Mouse (Mus musculus) CH12.LX (cell line): ENCODE data around the gene Prr5. TPM values are rescaled to one million over a fixed set of nuclear protein-coding genes. Genes with fewer than 3 reads are reported as not detected.

ENCODE experiments used
- DNase-seq: peaks from one replicate; pipeline ENCODE4 v3.0.0-alpha.2; 2013; ENCODE audit errors: extremely low read depth
- H3K27ac ChIP-seq: 2 replicates; pipeline ENCODE4 v1.5.1; 2012; ENCODE audit warnings: low read depth, mild to moderate bottlenecking, control low read depth, moderate library complexity; ENCODE audit not compliant: insufficient read depth
- H3K27me3 ChIP-seq: replicated peaks from 2 replicates; pipeline ENCODE3; 2012; ENCODE audit warnings: inconsistent platforms
- H3K36me3 ChIP-seq, 2 experiments: replicated peaks in 1 of 2; 2 replicates each; pipeline versions ENCODE3 to v1.6.1; 2012; ENCODE audit warnings: inconsistent platforms in 1 of 2, low read length in 1 of 2, mild to moderate bottlenecking in 1 of 2, mixed read lengths in 1 of 2, moderate library complexity in 1 of 2; ENCODE audit not compliant: control insufficient read depth in 1 of 2, insufficient read depth in 1 of 2
- H3K4me1 ChIP-seq, 2 experiments: 2 replicates each; pipeline ENCODE4 v1.6.1; 2012; ENCODE audit warnings: inconsistent platforms in 1 of 2, moderate library complexity in 1 of 2; ENCODE audit not compliant: insufficient read depth in 2 of 2, control insufficient read depth in 1 of 2
- H3K4me2 ChIP-seq: 2 replicates; pipeline ENCODE4 v1.6.1; 2012; ENCODE audit warnings: low read depth, mild to moderate bottlenecking, control low read depth; ENCODE audit not compliant: poor library complexity, insufficient read depth, severe bottlenecking
- H3K4me3 ChIP-seq, 3 experiments: fragments of 150-350 bp in 1 of 3; sonication (generic) in 1 of 3; replicated peaks in 1 of 3; 2 replicates each; pipeline versions ENCODE3 to v1.5.1; 2011 to 2012; ENCODE audit warnings: low read depth in 2 of 3, low read length in 2 of 3, mild to moderate bottlenecking in 2 of 3, moderate library complexity in 2 of 3, control low read depth in 1 of 3, improper control_type of control experiment in 1 of 3, inconsistent platforms in 1 of 3, mixed read lengths in 1 of 3; ENCODE audit not compliant: poor library complexity in 1 of 3
- H3K79me2 ChIP-seq: replicated peaks from 2 replicates; pipeline ENCODE4 v1.6.1; 2012; ENCODE audit warnings: mild to moderate bottlenecking, moderate library complexity; ENCODE audit not compliant: control insufficient read depth, poor library complexity, insufficient read depth, severe bottlenecking; ENCODE audit errors: extremely low read depth
- H3K9ac ChIP-seq: 2 replicates; pipeline ENCODE4 v1.6.1; 2012; ENCODE audit warnings: low read depth, mild to moderate bottlenecking, control low read depth, moderate library complexity; ENCODE audit not compliant: insufficient read depth
- H3K9me3 ChIP-seq: replicated peaks from 2 replicates; pipeline ENCODE3; 2012; ENCODE audit warnings: low read length, inconsistent platforms, mixed read lengths
- BHLHE40 ChIP-seq: IDR thresholded peaks from 2 replicates; pipeline ENCODE4 v1.6.1; 2011; ENCODE audit warnings: mild to moderate bottlenecking, low read depth, low read length, improper control_type of control experiment
- CTCF ChIP-seq, 2 experiments: IDR thresholded peaks in 1 of 2; conservative IDR thresholded peaks in 1 of 2; 2 replicates each; pipeline ENCODE4 v1.5.1; 2011 to 2012; ENCODE audit warnings: low read depth in 2 of 2, low read length in 2 of 2, improper control_type of control experiment in 1 of 2, inconsistent platforms in 1 of 2, mild to moderate bottlenecking in 1 of 2, moderate library complexity in 1 of 2
- ELF1 ChIP-seq: IDR thresholded peaks from 2 replicates; pipeline ENCODE4 v1.6.1; 2014; ENCODE audit warnings: low read depth, mild to moderate bottlenecking, inconsistent platforms, low read length, improper control_type of control experiment
- IRF4 ChIP-seq: IDR thresholded peaks from 2 replicates; pipeline ENCODE4 v1.6.1; 2014; ENCODE audit warnings: low read depth, mild to moderate bottlenecking, inconsistent platforms, low read length, improper control_type of control experiment
- JUND ChIP-seq: conservative IDR thresholded peaks from 2 replicates; pipeline ENCODE4 v1.6.1; 2011; ENCODE audit warnings: low read depth, low read length, improper control_type of control experiment
- MAFK ChIP-seq: IDR thresholded peaks from 2 replicates; pipeline ENCODE4 v1.6.1; 2011; ENCODE audit warnings: low read length, improper control_type of control experiment; ENCODE audit not compliant: insufficient replicate concordance
- MAX ChIP-seq: IDR thresholded peaks from 2 replicates; pipeline ENCODE4 v1.6.1; 2011; ENCODE audit warnings: low read length, improper control_type of control experiment
- MAZ ChIP-seq: IDR thresholded peaks from 2 replicates; pipeline ENCODE4 v1.6.1; 2012; ENCODE audit warnings: low read depth, mild to moderate bottlenecking, inconsistent platforms, low read length, improper control_type of control experiment, moderate library complexity
- MXI1 ChIP-seq: IDR thresholded peaks from 2 replicates; pipeline ENCODE4 v1.6.1; 2011; ENCODE audit warnings: mild to moderate bottlenecking, low read depth, low read length, improper control_type of control experiment
- PAX5 ChIP-seq: IDR thresholded peaks from 2 replicates; pipeline ENCODE4 v1.6.1; 2012; ENCODE audit warnings: low read length, inconsistent platforms, mixed read lengths
- POLR2A ChIP-seq: IDR thresholded peaks from 2 replicates; pipeline ENCODE4 v1.6.1; 2011; ENCODE audit warnings: low read depth, mild to moderate bottlenecking, improper control_type of control experiment, low read length
- RAD21 ChIP-seq: IDR thresholded peaks from 2 replicates; pipeline ENCODE4 v1.6.1; 2011; ENCODE audit warnings: low read depth, mild to moderate bottlenecking, low read length, improper control_type of control experiment, moderate library complexity
- SIN3A ChIP-seq: IDR thresholded peaks from 2 replicates; pipeline ENCODE4 v1.6.1; 2012; ENCODE audit warnings: low read length, improper control_type of control experiment, inconsistent platforms
- SMC3 ChIP-seq: IDR thresholded peaks from 2 replicates; pipeline ENCODE4 v1.6.1; 2011; ENCODE audit warnings: low read depth, low read length, improper control_type of control experiment
- TBP ChIP-seq: conservative IDR thresholded peaks from 2 replicates; pipeline ENCODE4 v1.6.1; 2011; ENCODE audit warnings: low read depth, low read length, improper control_type of control experiment
- TCF12 ChIP-seq: IDR thresholded peaks from 2 replicates; pipeline ENCODE4 v1.6.1; 2014; ENCODE audit warnings: low read depth, mild to moderate bottlenecking, inconsistent platforms, low read length, improper control_type of control experiment
- ZC3H11A ChIP-seq: IDR thresholded peaks from 2 replicates; pipeline ENCODE4 v1.6.1; 2012; ENCODE audit warnings: low read depth, mild to moderate bottlenecking, inconsistent platforms, low read length, improper control_type of control experiment
- ZMIZ1 ChIP-seq: IDR thresholded peaks from 2 replicates; pipeline ENCODE4 v1.6.1; 2012; ENCODE audit warnings: low read depth, mild to moderate bottlenecking, inconsistent platforms, low read length, improper control_type of control experiment
- dilution Hi-C: fragments of 300-500 bp; cut with MboI; formaldehyde crosslinking; loops from 2 replicates; pipeline ENCODE4 v1.14.3; 2020; ENCODE audit warnings: low sequenced_read_pairs; ENCODE audit not compliant: extremely low pct_unique_long_range_greater_than_20kb, extremely low pct_ligation_motif_present
- in situ Hi-C: fragments of 300-500 bp; cut with MboI; formaldehyde crosslinking; loops from 3 replicates; pipeline ENCODE4 v1.14.3; 2019; ENCODE audit warnings: low sequenced_read_pairs, low pct_ligation_motif_present, low pct_unique_long_range_greater_than_20kb, mixed read lengths
- polyA plus RNA-seq: library from polyadenylated mRNA; unstranded; fragments of >175 nt; gene quantifications from 2 replicates; pipeline ENCODE4 v1.2.1, GENCODE M21; 2012; ENCODE audit warnings: low read depth; ENCODE audit not compliant: insufficient read length
- total RNA-seq, 2 experiments: library from RNA; depleted of rRNA; stranded (reverse); fragments of 300-350 nt in 1 of 2; fragments of >200 nt in 1 of 2; gene quantifications; 2 replicates each; pipeline ENCODE4 v1.2.3; 2012 to 2014

The Prr5 gene
- total and polyA plus RNA-seq, 3 experiments: 11.6 to 68.2 (median 19.7) TPM

- Histone ChIP-seq H3K4me3 (no peak overlapping the region), H3K79me2 (no peaks in the 10 kb centered on the region), H3K9ac (no peak overlapping the region), H3K9me3 (peaks cover 3% of the 10 kb centered on the region), H3K27ac (no peak overlapping the region), H3K4me2 (no peak overlapping the region), H3K36me3 (no peaks in the 10 kb centered on the region), H3K4me1 (peaks cover 20 to 35% of the 10 kb centered on the region in 2 experiments), H3K27me3 (peaks cover 3% of the 10 kb centered on the region)
- in situ Hi-C loops: no loop called here
- DNase-seq: no peak
- TF ChIP-seq TBP (no peak), SIN3A (no peak), ZMIZ1 (no peak)
- dilution Hi-C loops: no loop called here
These were observed 60.3 kb downstream of the Prr5 start for GRCm38 (mm10) chr15:84729685-84730084.

- Histone ChIP-seq H3K79me2 (no peaks in the 10 kb centered on the region), H3K27ac (no peak overlapping the region)
- in situ Hi-C loops: no loop called here
These were observed 61.5 kb downstream of the Prr5 start for GRCm38 (mm10) chr15:84730893-84731292.

DNA sequence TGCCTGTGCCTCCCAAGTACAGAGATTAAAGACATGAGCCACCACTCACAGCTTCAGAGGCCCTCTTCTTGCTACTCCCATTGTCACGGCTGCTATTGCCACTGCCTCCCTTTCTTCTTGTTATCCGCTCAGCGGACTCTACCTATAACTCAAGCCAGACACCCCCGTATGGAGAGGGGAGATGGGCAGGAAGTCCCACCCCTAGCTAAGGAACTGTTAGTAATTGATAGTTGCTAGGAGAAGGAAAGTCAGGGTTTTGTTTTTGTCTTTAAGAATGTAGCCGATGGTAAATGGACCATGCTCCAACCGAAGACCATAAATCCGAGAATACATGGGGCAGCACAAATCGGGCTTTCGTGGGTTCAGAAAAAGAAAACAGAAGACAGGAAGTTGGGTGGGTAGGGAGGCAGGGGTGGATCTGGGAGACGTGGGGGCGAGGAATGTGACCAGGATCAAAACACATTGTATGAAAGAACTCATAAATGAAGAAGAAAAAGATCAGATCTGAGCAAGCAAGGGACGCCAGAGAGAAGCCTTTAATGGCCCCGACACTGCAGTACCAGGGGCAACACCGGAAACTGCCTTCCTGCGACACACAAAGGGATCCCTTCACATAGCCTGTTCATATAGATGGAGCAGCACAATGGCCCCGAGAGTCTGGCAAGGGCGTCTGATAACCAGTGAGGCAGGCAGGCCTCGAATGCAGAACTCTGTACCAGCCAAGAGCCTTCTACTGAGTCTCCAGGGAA, 62.4 kb downstream of the Prr5 start:
- DNase-seq: no peak
- H3K27me3 ChIP-seq: peaks cover 2% of the 10 kb centered on the region

More at GRCm38 (mm10) chr15:84730893-84731292, 61.5 kb downstream of the Prr5 start:
- H3K36me3 ChIP-seq: no peaks in the 10 kb centered on the region
- TF ChIP-seq JUND (no peak), ZMIZ1 (no peak)
- TF ChIP-seq, all 38 proteins: peak for 0
- H3K9me3 ChIP-seq: peaks cover 3% of the 10 kb centered on the region
- no peak overlapping the region for H3K4me3 ChIP-seq
- peaks cover 20 to 35% of the 10 kb centered on the region in 2 experiments for H3K4me1 ChIP-seq
- H3K9ac ChIP-seq: no peak overlapping the region
- peaks cover 2% of the 10 kb centered on the region for H3K27me3 ChIP-seq
- DNase-seq: no peak
- dilution Hi-C loops: no loop called here
- H3K4me2 ChIP-seq: no peak overlapping the region

More for the DNA sequence above, 62.4 kb downstream of the Prr5 start:
- H3K79me2 ChIP-seq: no peaks in the 10 kb centered on the region
- no peak overlapping the region for H3K27ac ChIP-seq
- H3K9me3 ChIP-seq: peaks cover 3% of the 10 kb centered on the region
- no peaks in the 10 kb centered on the region for H3K36me3 ChIP-seq
- dilution Hi-C loops: no loop called here
- no peak for TF ChIP-seq ZC3H11A
- no peak for TF ChIP-seq IRF4
- no peak for TF ChIP-seq CTCF (conservative IDR thresholded peaks at IDR 0.05 in 1 of 2, IDR thresholded peaks at IDR 0.05 in 1 of 2; ENCODE audit: low read depth in 2 of 2, low read length in 2 of 2)
- no peak for TF ChIP-seq TBP
- TF ChIP-seq SMC3: no peak
- TF ChIP-seq RAD21: no peak
- no peak for TF ChIP-seq MXI1
- TF ChIP-seq PAX5: no peak
- TF ChIP-seq TCF12: no peak
- no peak for TF ChIP-seq MAZ
- TF ChIP-seq POLR2A: no peak
- TF ChIP-seq ELF1: no peak
- no peak for TF ChIP-seq MAFK
- TF ChIP-seq BHLHE40: no peak
- TF ChIP-seq MAX: no peak
- TF ChIP-seq, all 38 proteins: peak for 0
- H3K4me1 ChIP-seq: peaks cover 20 to 35% of the 10 kb centered on the region in 2 experiments
- H3K4me2 ChIP-seq: no peak overlapping the region
- H3K9ac ChIP-seq: no peak overlapping the region
- in situ Hi-C loops: no loop called here
- H3K4me3 ChIP-seq: no peak overlapping the region
